Mouse (Mus musculus) spleen, adult 2 months (tissue): Measurements from ENCODE around the gene Lamb1. TPM values are rescaled to one million over a fixed set of nuclear protein-coding genes. Genes with fewer than 3 reads are reported as not detected.

Source experiments
- DNase-seq, 2 experiments: peaks; one replicate each; pipeline versions ENCODE4 v3.0.0 to v3.0.0-alpha.2; 2012 to 2021; ENCODE audit warnings: low spot score in 2 of 2, low read depth in 1 of 2
- H3K27ac ChIP-seq: fragments of 200-500 bp; 2 replicates; pipeline ENCODE4 v1.5.1; 2012; ENCODE audit warnings: low read length, inconsistent platforms; ENCODE audit not compliant: insufficient read depth
- H3K27me3 ChIP-seq: fragments of 200-500 bp; 2 replicates; pipeline ENCODE4 v1.6.1; 2012; ENCODE audit warnings: mild to moderate bottlenecking, moderate library complexity, low read length, inconsistent platforms; ENCODE audit not compliant: control insufficient read depth, insufficient read depth
- H3K36me3 ChIP-seq: fragments of 200-500 bp; 2 replicates; pipeline ENCODE4 v1.6.1; 2012; ENCODE audit warnings: mild to moderate bottlenecking, low read length, inconsistent platforms; ENCODE audit not compliant: control insufficient read depth, insufficient read depth
- H3K4me1 ChIP-seq: fragments of 200-500 bp; 2 replicates; pipeline ENCODE4 v1.6.1; 2011; ENCODE audit warnings: inconsistent platforms; ENCODE audit not compliant: control insufficient read depth, insufficient read depth, insufficient read length
- H3K4me3 ChIP-seq: fragments of 200-500 bp; 2 replicates; pipeline ENCODE4 v1.5.1; 2011; ENCODE audit warnings: mild to moderate bottlenecking, inconsistent platforms; ENCODE audit not compliant: insufficient read depth, insufficient read length; ENCODE audit errors: extremely low read depth
- CTCF ChIP-seq: fragments of 200-500 bp; IDR thresholded peaks from 2 replicates; pipeline ENCODE4 v1.5.1; 2011; ENCODE audit warnings: mild to moderate bottlenecking, inconsistent platforms; ENCODE audit not compliant: insufficient read depth, insufficient read length, insufficient replicate concordance; ENCODE audit errors: extremely low read depth
- POLR2A ChIP-seq: fragments of 200-500 bp; IDR thresholded peaks from 2 replicates; pipeline ENCODE4 v1.6.1; 2011; ENCODE audit warnings: low read depth, low read length, inconsistent platforms
- WGBS: fragments of 180-500 bp; shearing (Covaris S2); methylation state at CpG from one replicate; pipeline ENCODE4 v1.1.7; 2018; 5-methylcytosine and 5-hydroxymethylcytosine counted together
- polyA plus RNA-seq: library from polyadenylated mRNA; depleted of rRNA; stranded (reverse); fragments of >200 nt; gene quantifications from 2 replicates; pipeline ENCODE4 v1.2.3, GENCODE M21; 2012

Gene Lamb1
- polyA plus RNA-seq, 1 experiment, result 1.5 TPM

- Histone ChIP-seq H3K4me3 (no peak overlapping the region), H3K4me1 (no peaks in the 10 kb centered on the region), H3K27ac (no peak overlapping the region), H3K27me3 (no peaks in the 10 kb centered on the region; the same call in 1 of the 2 replicates), H3K36me3 (no peaks in the 10 kb centered on the region)
- no peak for DNase-seq
- 72% methylated on average over 10 of the region's 10 CpGs for WGBS
- no peak for TF ChIP-seq POLR2A
- no peak for TF ChIP-seq CTCF
These were observed 16.4 kb upstream of the Lamb1 start for GRCm38 (mm10) chr12:31248681-31249080.

- Histone ChIP-seq H3K4me3 (no peak overlapping the region), H3K4me1 (no peaks in the 10 kb centered on the region), H3K36me3 (no peaks in the 10 kb centered on the region), H3K27ac (no peak overlapping the region), H3K27me3 (no peaks in the 10 kb centered on the region)
- TF ChIP-seq POLR2A, result no peak
- no peak for TF ChIP-seq CTCF
- no peak for DNase-seq
- WGBS, result 64% methylated on average over 4 of the region's 4 CpGs
These were observed 12.8 kb upstream of the Lamb1 start for GRCm38 (mm10) chr12:31252259-31252658.

DNA sequence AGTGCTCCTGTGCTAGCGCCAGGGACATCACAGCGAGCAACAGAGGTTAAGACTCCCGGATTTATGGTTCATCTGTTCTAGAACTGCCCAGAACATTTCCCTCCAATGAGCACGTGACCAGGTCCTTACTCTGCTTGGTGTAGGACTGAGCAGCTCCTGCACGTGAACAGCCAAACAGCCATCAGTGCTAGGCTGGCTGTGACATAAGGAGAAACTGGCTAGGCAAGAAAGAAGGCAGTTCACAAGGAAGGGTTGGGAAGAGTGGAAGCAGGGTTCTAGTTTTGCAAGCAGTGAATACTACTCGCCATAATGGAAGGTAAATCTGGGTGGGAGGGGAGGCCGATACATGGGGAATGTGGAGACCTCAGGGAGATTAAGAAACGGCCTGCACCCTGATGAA, 10.1 kb upstream of the Lamb1 start:
- H3K4me3 ChIP-seq, result no peak overlapping the region
- H3K36me3 ChIP-seq, result no peaks in the 10 kb centered on the region
- H3K27me3 ChIP-seq, result no peaks in the 10 kb centered on the region
- H3K27ac ChIP-seq, result no peak overlapping the region
- 87% methylated on average over 8 of the region's 8 CpGs for WGBS
- no peaks in the 10 kb centered on the region for H3K4me1 ChIP-seq
- DNase-seq, result no peak
- no peak for TF ChIP-seq CTCF
- no peak for TF ChIP-seq POLR2A

DNA sequence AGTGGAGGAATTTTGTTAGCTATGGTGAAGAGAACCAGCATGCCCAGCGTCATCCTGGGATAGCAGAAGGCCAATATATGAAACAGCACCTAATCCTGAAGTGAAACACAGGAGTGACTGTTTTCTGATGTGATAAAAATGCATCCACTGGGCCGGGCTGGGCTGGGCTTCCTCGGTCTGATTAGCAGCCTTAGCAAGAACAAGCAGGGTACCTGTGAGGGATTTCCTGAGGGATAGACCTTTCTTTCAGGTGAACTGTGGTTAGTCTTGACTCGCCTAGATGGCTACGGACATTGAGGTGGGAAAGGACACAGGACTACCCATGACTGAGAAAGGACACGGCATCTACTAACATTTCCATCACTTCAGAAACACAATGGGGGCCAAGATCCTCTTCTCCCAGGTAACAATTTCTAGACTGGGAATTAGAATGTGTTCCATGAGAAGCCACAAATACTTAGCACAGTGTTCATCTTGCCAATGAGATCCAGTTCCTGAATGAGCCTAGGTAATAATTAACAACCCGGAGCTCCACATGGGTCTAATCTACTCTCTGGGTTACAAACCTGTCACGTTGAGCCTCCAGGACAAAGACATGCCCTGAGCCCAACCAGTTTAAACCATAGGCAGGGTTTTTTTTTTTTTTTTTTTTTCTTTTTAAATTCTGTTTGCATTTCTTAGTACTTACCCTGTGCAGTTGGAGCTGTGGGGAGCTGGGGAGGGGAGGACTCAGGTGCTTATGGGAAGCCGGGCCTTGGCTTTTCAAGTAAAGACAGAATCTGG, 8.7 kb upstream of the Lamb1 start:
- no peak for DNase-seq
- WGBS, result 87% methylated on average over 9 of the region's 9 CpGs
- Histone ChIP-seq H3K36me3 (no peaks in the 10 kb centered on the region), H3K27ac (no peak overlapping the region), H3K4me3 (no peak overlapping the region), H3K27me3 (no peaks in the 10 kb centered on the region), H3K4me1 (no peaks in the 10 kb centered on the region)
- TF ChIP-seq POLR2A (no peak), CTCF (no peak)

DNA sequence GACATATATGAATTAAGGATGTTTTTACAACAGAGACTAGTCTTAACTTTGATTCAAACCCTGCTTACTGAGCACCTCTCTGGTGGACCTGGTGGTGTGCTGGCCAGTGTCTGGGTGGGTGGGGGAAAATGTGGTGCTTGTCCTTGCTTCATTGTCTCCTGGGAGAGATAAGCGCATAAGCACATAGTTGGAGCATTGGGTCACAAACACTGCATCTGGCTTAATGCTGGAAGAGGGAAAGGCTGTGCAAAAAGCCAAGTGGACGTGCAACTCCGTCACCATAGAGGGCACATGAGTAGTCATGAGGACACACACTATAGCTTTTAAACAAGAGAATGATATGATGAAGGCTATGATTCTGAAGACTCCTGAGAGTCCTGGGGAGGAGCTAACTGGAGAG, 3.2 kb upstream of the Lamb1 start:
- no peak for TF ChIP-seq POLR2A
- no peak for TF ChIP-seq CTCF
- WGBS, result 89% methylated on average over 3 of the region's 3 CpGs
- no peak overlapping the region for H3K27ac ChIP-seq

DNA sequence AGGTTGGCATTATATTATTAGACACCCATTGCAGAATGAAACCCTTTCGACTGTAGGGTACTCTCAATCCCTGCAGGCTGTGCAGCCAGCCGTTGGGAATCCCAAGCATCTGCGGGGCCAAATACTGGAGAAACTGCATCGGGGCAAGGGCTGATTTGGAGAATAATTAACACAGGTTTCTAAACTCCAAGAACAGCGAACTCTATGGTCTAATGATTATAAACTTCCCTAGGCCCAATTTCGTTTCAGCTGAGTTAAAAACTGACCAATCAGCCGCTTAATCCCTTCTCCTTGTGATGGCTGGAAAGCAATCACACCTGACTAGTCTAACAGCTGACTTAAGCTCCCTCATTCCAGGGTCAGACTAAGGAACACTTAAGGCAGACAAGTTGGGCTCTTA, 1.1 kb upstream of the Lamb1 start:
- H3K4me3 ChIP-seq, result no peak overlapping the region

More for the DNA sequence above, 3.2 kb upstream of the Lamb1 start:
- Histone ChIP-seq H3K36me3 (no peaks in the 10 kb centered on the region), H3K27me3 (0 out of 2 replicates have a peak, but pooled peaks cover 1% of the 10 kb centered on the region), H3K4me3 (no peak overlapping the region), H3K4me1 (no peaks in the 10 kb centered on the region)
- DNase-seq, result no peak

GRCm38 (mm10) chr12:31265722-31266431, 843 bp downstream of the Lamb1 start:
- H3K4me3 ChIP-seq, result 0 out of 2 replicates have a peak overlapping the region, but pooled peaks have one; percentile 4
- DNase-seq, result no peak
- H3K27me3 ChIP-seq, result 0 out of 2 replicates have a peak, but pooled peaks cover 1% of the 10 kb centered on the region
- no peak overlapping the region for H3K27ac ChIP-seq
- 3% methylated on average over 50 of the region's 50 CpGs for WGBS
- H3K4me1 ChIP-seq, result no peaks in the 10 kb centered on the region
- H3K36me3 ChIP-seq, result no peaks in the 10 kb centered on the region
- TF ChIP-seq CTCF (no peak), POLR2A (no peak)

More for the DNA sequence above, 1.1 kb upstream of the Lamb1 start:
- Histone ChIP-seq H3K36me3 (no peaks in the 10 kb centered on the region), H3K27ac (no peak overlapping the region), H3K4me1 (no peaks in the 10 kb centered on the region), H3K27me3 (0 out of 2 replicates have a peak, but pooled peaks cover 1% of the 10 kb centered on the region)
- DNase-seq, result no peak
- TF ChIP-seq CTCF, result no peak
- no peak for TF ChIP-seq POLR2A
- 63% methylated on average over 7 of the region's 7 CpGs for WGBS
